Mouse (Mus musculus) G1E (cell line): ENCODE data around the gene Cfap65. TPM values are rescaled to one million over a fixed set of nuclear protein-coding genes. Genes with fewer than 3 reads are reported as not detected.

Experiments
- ATAC-seq: 2 replicates; pipeline ENCODE4 v1.8.0; 2016; ENCODE audit warnings: mild to moderate bottlenecking; ENCODE audit not compliant: insufficient number of reproducible peaks, poor library complexity, low FRiP score, severe bottlenecking; ENCODE audit errors: extremely low read depth
- DNase-seq: peaks from one replicate; pipeline ENCODE4 v3.0.0; 2012; ENCODE audit warnings: low spot score
- H3K27me3 ChIP-seq: 2 replicates; pipeline ENCODE4 v1.6.1; 2012; ENCODE audit warnings: mild to moderate bottlenecking, low read length, inconsistent platforms; ENCODE audit not compliant: insufficient read depth
- H3K36me3 ChIP-seq: replicated peaks from 2 replicates; pipeline ENCODE3; 2012; ENCODE audit warnings: mild to moderate bottlenecking, inconsistent platforms
- H3K4me1 ChIP-seq: 2 replicates; pipeline ENCODE4 v1.6.1; 2012; ENCODE audit warnings: low read depth, low read length, inconsistent platforms, mixed read lengths; ENCODE audit not compliant: insufficient read depth
- H3K4me3 ChIP-seq: 2 replicates; pipeline ENCODE4 v1.5.1; 2012; ENCODE audit warnings: low read depth, mild to moderate bottlenecking, inconsistent platforms, low read length, moderate library complexity, mixed read lengths
- H3K9me3 ChIP-seq: replicated peaks from 2 replicates; pipeline ENCODE4 v1.6.1; 2012; ENCODE audit warnings: inconsistent platforms
- CTCF ChIP-seq: IDR thresholded peaks from 2 replicates; pipeline ENCODE4 v1.5.1; 2012; ENCODE audit warnings: low read depth, low read length, inconsistent platforms, mixed read lengths
- GATA1 ChIP-seq: IDR thresholded peaks from 2 replicates; pipeline ENCODE4 v1.6.1; 2012; ENCODE audit warnings: borderline replicate concordance, low read length, inconsistent platforms, mixed read lengths
- GATA2 ChIP-seq: IDR thresholded peaks from 2 replicates; pipeline ENCODE4 v1.6.1; 2012; ENCODE audit warnings: low read depth, low read length, inconsistent platforms, borderline replicate concordance
- POLR2AphosphoS5 ChIP-seq: IDR thresholded peaks from 2 replicates; pipeline ENCODE4 v1.6.1; 2012; ENCODE audit warnings: low read depth, low read length, inconsistent platforms; ENCODE audit not compliant: insufficient replicate concordance
- TAL1 ChIP-seq: conservative IDR thresholded peaks from 2 replicates; pipeline ENCODE4 v1.6.1; 2012; ENCODE audit warnings: low read depth, low read length, inconsistent platforms, mixed read lengths
- polyA plus RNA-seq: library from polyadenylated mRNA; stranded (reverse); fragments of >175 nt; gene quantifications from 2 replicates; pipeline ENCODE4 v1.2.3, GENCODE M21; 2012
- total RNA-seq, 2 experiments: library from RNA; stranded (forward) in 1 of 2; stranded (reverse) in 1 of 2; fragments of 200-1000 nt in 1 of 2; fragments of >200 nt in 1 of 2; fragmentation: Nextera tagmentation in 1 of 2; gene quantifications; 2 replicates each; pipeline ENCODE4 v1.2.3; 2014 to 2017

Cfap65 gene
- total and polyA plus RNA-seq, 3 experiments: 0.11 TPM; not detected in 2

DNA sequence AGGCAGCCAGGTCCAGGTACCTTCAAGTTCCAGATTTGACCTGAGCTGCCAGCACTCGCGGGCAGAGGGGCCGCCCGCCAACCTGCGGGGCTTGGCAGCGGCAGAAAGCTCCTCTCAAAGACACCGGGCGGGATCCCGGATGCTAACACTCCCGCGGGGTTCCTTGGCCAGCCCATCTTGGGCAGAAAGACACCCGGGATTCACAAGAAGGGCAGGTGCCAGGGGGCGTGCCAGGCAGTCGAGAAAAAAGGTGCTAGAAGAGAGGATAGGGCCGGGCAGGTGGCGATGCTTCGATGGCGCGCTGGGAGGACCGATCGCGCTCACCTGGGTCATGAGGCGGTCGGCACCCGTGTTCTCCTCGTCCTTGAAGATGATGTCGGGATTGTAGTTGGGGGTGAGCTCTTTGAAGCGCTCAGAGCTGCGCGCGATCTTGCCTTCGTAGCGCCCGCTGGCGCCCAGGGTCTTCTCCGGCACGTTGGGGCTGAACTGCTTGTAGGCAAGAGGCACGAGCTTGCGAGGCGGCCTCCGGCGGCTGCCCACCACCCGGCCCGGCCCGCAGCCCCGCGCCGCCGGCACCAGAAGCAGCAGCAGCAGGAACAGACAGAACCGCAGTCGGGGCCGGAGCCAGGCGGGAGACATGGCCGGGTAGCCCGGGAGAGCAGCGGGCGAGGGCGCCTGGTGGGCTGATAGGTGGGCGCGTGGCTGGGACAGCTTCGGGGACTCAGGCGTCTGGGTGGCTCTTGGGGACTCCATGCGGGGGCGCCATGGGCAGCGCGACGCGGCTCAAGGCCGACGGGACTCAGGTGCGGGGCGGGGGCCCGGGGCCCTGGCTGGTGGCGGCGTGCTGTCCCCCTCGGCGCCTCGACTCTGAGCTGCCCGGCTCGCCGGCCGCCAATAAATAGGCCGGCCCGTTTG lies 15.4 kb upstream of the Cfap65 start:
- H3K9me3 ChIP-seq: peaks cover 21% of the 10 kb centered on the region
- no peak for TF ChIP-seq CTCF
- no peak for TF ChIP-seq TAL1
- DNase-seq (no peak), ATAC-seq (no peak)
- no peaks in the 10 kb centered on the region for H3K36me3 ChIP-seq
- H3K27me3 ChIP-seq: peaks cover 30% of the 10 kb centered on the region
- no peak overlapping the region; the same call in 1 of the 2 replicates for H3K4me3 ChIP-seq
- no peaks in the 10 kb centered on the region for H3K4me1 ChIP-seq

DNA sequence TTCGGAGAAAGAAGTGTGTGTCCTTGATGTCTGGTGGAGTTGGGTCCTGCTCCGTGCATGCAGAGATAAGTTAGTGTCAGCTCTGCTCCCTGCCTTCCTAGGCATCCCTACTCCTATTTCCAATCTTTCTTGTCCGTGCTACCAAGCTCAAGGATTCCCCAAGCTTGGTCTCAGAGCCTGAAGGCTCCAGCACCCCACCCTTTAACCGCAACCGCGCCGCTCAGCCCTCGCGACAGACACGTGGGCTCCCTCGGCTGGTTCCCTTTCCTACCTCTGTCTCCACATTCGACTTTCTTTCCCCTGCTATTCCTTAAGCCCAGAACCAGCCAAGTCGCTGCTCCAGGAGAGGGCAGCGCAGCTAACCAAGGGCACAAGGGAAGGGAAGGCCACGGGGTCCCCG lies 14.7 kb upstream of the Cfap65 start:
- ATAC-seq (no peak), DNase-seq (no peak)
- Histone ChIP-seq H3K36me3 (no peaks in the 10 kb centered on the region), H3K4me3 (no peak overlapping the region), H3K4me1 (no peaks in the 10 kb centered on the region), H3K9me3 (peaks cover 21% of the 10 kb centered on the region), H3K27me3 (peaks cover 28% of the 10 kb centered on the region; the same call in 1 of the 2 replicates)
- TF ChIP-seq TAL1 (no peak), CTCF (no peak), GATA1 (no peak), GATA2 (no peak), POLR2AphosphoS5 (no peak)

GRCm38 (mm10) chr1:74949666-74950050 lies 14.3 kb upstream of the Cfap65 start:
- no peak overlapping the region for H3K4me3 ChIP-seq
- peaks cover 28% of the 10 kb centered on the region; the same call in 1 of the 2 replicates for H3K27me3 ChIP-seq
- ATAC-seq (no peak), DNase-seq (no peak)
- TF ChIP-seq TAL1 (no peak), GATA1 (no peak), POLR2AphosphoS5 (no peak), GATA2 (no peak), CTCF (no peak)
- peaks cover 21% of the 10 kb centered on the region for H3K9me3 ChIP-seq
- H3K36me3 ChIP-seq: no peaks in the 10 kb centered on the region
- no peaks in the 10 kb centered on the region for H3K4me1 ChIP-seq

DNA sequence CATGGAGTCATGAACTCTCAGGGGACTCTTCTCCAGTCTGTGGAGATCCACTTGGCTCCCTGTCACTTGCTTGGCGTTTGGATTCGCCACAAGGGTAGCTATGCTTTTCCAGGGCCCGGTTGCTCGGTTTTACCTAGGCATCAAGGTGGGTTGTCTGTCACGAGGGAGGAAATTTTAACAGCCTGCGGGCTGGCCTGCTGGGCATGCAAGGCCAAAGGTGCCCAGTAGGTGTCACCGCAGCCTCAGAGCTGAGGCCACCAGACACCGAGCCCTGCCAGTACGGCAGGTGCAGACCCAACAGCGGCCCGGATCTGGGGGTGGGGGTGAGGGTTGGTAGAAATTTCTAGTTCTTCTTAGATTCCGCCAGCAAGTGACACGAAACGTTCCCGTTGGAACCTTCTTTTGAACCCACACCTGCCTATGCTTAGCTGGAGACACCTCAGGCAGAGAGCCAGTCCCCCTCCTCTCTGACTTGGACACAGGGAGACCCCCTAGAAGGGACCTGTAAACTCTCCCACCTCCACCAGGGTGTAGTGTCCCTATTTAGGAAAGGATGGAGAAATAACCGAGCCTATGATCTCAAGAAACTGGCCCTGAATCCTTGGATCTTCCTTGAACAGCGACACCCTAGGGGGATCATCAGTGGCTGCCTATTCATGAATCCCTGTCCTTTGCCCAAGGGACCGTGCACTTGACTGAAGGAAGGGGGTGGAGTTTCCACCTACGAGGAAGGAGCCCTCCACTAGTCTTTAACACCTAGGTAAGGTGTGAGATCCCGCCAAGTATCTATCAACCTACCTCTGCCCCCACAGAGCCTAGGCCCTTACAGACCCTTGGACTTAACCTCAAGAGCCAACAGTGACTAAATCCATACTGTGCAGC lies 13.6 kb upstream of the Cfap65 start:
- H3K9me3 ChIP-seq: peaks cover 21% of the 10 kb centered on the region
- DNase-seq: peak; percentile 55
- no peaks in the 10 kb centered on the region for H3K36me3 ChIP-seq
- H3K4me1 ChIP-seq: no peaks in the 10 kb centered on the region
- ATAC-seq: no peak
- TF ChIP-seq GATA2 (no peak), POLR2AphosphoS5 (no peak), TAL1 (no peak), CTCF (peak; percentile 40; the same call in 1 of the 2 replicates), GATA1 (no peak)
- peaks cover 28% of the 10 kb centered on the region; the same call in 1 of the 2 replicates for H3K27me3 ChIP-seq
- H3K4me3 ChIP-seq: no peak overlapping the region

- no peaks in the 10 kb centered on the region for H3K36me3 ChIP-seq
- ATAC-seq (no peak), DNase-seq (no peak)
- no peak overlapping the region for H3K4me3 ChIP-seq
- TF ChIP-seq CTCF (no peak), TAL1 (no peak), GATA1 (no peak), POLR2AphosphoS5 (no peak), GATA2 (no peak)
- H3K27me3 ChIP-seq: peaks cover 28% of the 10 kb centered on the region; the same call in 1 of the 2 replicates
- peaks cover 21% of the 10 kb centered on the region for H3K9me3 ChIP-seq
- H3K4me1 ChIP-seq: no peaks in the 10 kb centered on the region
These were observed 12.7 kb upstream of the Cfap65 start for GRCm38 (mm10) chr1:74947986-74948670.
